Mouse (Mus musculus): ENCODE results near the gene Mrgprx1.

The Mrgprx1 gene

DNA sequence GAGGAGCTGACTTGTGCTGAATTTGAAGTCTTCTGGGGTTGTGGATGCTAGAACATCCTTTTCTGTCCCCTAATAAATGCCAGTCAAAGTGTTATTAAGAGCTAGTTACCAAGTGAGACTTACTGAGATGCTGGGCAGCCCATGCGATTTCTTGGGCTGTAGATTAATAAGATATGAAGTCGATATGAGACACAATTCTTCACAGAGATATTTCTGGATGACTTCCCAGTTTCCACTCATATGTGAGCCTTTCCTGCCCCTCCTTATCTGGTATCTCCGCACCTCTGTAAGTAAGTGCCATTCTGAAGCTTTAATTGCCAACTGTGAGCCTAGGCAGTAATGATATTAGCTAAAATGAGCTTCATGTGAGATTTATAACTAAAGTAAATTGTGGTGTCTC is at the start of gene Mrgprx1:
Mrgprx1 (minus strand) TSS at position 101 of the 400 bp plus-strand sequence.
- no peak for DNase-seq

- no peak for DNase-seq
These were observed 48.1 kb upstream of the Mrgprx1 start for GRCm38 (mm10) chr7:48075521-48075920.

DNA sequence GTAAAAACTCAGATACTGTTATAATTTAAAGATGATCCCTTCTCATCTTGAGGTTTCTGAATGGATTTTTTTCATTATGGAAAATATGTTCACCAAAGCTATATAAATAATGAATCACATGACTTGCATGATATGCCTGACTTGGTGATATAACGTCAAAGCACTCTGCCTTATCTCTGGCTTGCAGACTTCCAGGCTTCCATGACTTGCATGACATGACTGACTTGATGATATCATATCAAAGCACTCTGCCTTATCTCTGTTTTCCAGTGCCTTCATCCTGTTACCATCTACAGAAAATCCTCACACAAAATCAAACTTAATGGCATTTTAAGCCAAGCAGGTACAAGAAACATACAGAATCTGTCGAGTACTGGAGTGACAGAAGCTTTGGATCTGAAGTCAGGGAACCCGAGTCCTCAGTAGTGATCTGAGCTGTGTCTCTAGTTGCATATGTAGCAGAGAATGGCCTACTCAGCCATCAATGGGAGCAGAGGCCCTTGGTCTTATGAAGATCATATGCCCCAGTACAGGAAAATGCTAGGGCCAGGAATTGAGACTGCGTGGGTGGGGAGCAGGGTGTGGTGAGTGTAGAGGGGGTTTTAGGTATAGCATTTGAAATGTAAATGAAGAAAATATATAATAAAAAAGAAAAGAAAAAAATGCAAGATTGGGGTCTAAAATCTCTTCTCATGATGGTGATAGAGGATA is 19.2 kb upstream of the Mrgprx1 start:
- no peak for DNase-seq

- DNase-seq: no peak
These were observed 16.6 kb upstream of the Mrgprx1 start for GRCm38 (mm10) chr7:48044046-48044445.

- DNase-seq: no peak
These were observed 9.5 kb downstream of the Mrgprx1 start for GRCm38 (mm10) chr7:48017874-48018273.

DNA sequence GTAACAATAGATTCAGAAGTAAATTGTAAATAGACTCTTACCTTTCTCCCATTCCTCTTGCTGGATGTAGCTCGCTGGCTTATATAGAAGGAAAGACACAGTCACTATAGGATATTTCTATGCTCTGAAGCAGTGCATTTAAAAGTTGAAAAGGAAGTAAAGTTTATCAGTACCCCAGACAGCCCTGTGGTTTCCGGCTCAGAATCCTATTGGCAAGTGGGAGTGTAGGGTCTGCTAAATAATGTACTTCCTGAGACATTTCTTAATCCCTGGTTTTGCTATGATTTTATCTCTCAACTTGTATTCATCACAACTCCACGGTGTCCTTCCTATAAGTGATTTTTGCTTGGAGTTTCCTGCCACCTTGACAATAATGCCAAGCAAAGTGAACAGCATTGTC is 31.7 kb downstream of the Mrgprx1 start:
- DNase-seq: no peak

DNA sequence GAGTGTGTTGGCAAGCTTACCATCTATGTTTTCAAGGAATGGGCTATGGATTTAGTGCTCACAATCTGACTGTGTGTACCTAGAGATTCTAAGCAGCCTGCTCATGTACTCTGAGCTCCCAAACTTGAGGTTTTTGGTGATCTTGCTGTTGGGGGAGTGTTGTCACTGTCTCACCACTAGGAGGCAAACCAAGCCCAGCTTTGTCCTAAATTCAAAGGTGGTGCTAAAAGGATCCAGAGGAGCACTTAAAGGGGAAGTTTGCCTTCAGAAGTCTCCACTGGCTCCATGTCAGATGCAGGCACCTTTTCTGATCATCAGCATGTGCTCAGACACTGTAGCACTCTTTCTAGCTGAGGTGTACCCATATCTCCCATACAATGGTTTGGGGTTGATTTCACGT is 40.6 kb downstream of the Mrgprx1 start:
- DNase-seq: no peak

- no peak for DNase-seq
These were observed 45.4 kb downstream of the Mrgprx1 start, which contains the start of gene Mrgpra4 for GRCm38 (mm10) chr7:47981995-47982394. Gene Mrgpra4, minus strand, starts transcription at chr7:47982095.
